Mouse (Mus musculus) liver, embryonic 14.5 days (tissue): Measurements from ENCODE around the gene Cdk11b.

ENCODE experiments used
- CTCF ChIP-seq: IDR thresholded peaks from 2 replicates; pipeline ENCODE4 v1.5.1; 2016; ENCODE audit warnings: antibody characterized with exemption, low read depth, control low read depth
- EP300 ChIP-seq: IDR thresholded peaks from 2 replicates; pipeline ENCODE4 v1.6.1; 2016; ENCODE audit warnings: antibody characterized with exemption, low read depth

GRCm38 (mm10) chr4:155599901-155600825 lies 24.5 kb upstream of the Cdk11b start:
- TF ChIP-seq CTCF (no peak), EP300 (no peak)
